Mouse (Mus musculus) leukemia stem cell, adult 10-12 weeks (primary cell): ENCODE measurements around the gene Lama5. TPM values are rescaled to one million over a fixed set of nuclear protein-coding genes. Genes with fewer than 3 reads are reported as not detected.

Experiments used
- polyA plus RNA-seq: library from polyadenylated mRNA; stranded (reverse); fragments of >175 nt; gene quantifications from 2 replicates; pipeline ENCODE4 v1.2.3, GENCODE M21; 2012; ENCODE audit warnings: low replicate concordance

The Lama5 gene
- polyA plus RNA-seq = 3.2 and 3.3 TPM in 2 replicates

DNA sequence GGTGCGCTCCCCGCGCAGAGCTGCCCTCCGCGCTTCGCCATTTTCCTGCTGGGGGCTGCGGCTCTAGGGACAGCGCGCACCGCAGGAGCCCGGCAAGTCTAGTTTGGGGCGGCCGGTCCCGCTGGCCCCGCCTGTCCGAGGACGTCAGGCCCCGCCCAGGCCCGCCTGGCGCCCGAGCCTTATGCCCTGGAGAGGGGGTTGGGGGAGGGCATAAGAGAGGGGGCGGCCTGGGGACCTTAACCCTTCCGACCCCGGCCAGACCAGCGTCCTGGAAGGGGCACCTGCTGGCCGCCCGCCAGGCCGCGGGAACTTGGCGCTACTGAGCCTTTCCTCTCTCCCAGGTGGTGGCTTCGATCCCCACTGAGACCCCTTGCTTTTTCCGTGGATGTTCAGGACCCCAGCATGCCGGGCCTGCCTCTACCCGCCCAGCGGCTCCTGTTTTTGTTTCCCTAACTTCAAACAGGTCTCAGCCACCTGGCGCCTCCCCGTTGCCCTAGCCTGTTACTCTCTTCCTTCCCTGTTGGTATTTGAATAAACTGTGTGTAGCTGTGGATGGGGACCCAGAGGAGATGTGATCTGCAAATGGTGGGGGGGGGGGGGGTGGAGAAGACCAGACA is at the start of gene Lama5:
TSS of gene Lama5 (minus strand) at position 98 of the 617 bp plus-strand sequence.

DNA sequence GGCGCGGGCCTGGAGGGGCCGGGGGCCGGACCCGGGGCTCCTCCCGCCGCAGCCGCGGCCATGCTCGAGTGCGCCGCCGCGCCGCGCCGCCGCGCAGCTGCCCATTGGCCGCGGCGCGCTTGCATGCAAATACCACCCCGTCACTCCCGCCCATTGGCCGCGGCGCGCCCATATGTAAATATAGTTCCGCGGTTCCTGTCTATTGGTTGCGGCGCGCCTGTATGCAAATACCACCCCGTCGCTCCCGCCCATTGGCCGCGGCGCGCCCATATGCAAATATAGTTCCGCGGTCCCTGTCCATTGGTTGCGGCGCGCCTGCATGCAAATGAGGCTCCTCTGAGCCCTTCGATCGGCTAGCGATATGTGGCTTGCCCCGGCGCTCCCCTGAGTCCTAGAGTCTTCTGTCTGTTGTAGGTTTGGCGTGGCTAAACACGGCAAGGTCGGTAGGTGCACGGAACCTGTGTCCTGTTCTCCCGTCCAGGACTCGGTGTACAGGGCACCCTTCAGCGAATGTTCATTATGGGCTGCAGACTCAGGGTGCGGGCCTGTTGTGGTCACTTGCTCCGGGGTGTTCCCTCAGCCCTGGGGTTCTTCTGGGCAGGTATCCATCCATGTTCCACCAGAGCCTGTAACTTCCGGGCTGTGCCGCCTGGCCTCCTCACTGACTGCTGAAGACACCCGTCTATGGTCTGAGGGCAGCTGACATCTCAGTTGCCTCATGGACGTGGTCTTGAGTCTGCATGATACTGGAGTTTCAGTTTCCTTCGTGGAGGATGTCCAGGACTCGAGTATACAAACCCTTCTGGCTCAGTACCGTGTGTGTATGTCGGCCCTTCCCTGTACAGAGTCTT is 48.0 kb upstream of the Lama5 start, which contains the start of gene Cables2:
TSS of gene Cables2 (minus strand) at position 103 of the 851 bp plus-strand sequence.

DNA sequence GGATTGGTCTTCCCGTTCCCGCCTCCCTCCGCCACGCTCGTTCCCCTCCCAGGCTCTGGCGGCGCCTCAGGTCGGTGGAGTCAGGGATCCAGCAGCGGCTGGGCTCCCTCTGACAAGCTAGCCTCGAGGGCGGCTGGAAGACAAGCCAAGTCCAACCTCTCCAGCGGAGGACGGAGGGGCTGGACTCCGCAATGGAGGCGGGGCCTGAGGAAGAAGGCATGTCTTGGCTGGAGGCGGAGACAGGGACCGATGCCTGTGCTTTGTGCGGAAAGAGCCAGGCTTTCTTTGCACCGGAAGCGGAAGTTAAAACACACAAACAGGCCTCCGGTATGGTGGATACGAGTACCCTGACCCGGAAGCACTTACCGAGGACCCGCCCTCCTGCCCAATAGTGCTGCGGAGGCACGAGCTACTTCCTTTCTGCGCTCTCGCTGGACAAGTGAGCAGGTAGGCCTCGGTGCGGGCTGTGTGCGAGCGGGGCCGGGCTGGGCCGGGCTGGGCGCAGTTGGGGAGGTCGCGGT is 31.4 kb upstream of the Lama5 start, which contains the start of gene Rps21:
TSS of gene Rps21 (plus strand) at position 377 of the 521 bp plus-strand sequence.

DNA sequence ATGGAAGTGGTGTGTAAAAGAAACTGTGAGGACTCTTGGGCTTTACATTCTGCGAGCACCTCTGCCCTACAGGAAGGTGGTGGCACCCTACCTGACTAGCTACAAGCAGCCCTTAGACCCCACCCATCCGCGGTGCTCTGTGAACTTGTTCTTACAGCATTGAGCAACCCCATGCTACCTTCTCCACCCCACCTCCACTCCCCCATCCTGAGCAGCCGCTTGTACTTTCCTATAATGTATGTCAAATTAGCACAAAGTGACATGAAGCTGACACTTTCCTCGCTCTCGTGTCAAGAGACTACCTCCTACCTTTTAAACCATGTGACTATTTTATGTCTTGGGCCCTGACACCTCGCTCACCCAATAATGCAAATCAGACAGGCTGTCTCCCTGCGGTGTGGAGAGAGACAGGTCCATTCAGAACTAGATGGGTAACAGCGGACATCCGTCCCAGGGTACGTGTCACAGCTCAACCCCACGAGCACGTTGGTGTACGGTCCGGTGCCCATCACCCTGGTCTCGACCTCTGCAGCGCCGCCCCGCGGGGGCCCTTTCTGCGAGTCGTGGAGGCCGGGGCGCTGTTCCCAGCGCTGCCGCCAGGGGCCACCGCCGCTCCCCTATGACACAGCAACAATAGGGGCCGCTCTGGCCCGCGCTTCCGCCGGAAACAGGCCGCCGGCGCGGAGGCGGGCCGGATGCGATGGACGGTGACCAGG is 54.7 kb downstream of the Lama5 start, which contains the start of gene Adrm1:
TSS of gene Adrm1 (plus strand) at position 680 of the 716 bp plus-strand sequence.

Other genes starting within 250 kb of the Lama5 start
- gene Taf4, start 249.2 kb downstream of the Lama5 start, polyA plus RNA-seq = 21.3 and 35.7 TPM in 2 replicates
- gene Lsm14b, start 200.9 kb downstream of the Lama5 start, polyA plus RNA-seq = 52.2 and 62.2 TPM in 2 replicates
- 23.6 and 70.9 TPM in 2 replicates for gene Psma7, start 183.4 kb downstream of the Lama5 start, polyA plus RNA-seq
- 1.4 and 1.7 TPM in 2 replicates for gene Ss18l1, start 183.3 kb downstream of the Lama5 start, polyA plus RNA-seq
- 14.0 and 15.4 TPM in 2 replicates for gene Mtg2, start 155.3 kb downstream of the Lama5 start, polyA plus RNA-seq
- gene Hrh3, start 121.4 kb downstream of the Lama5 start, polyA plus RNA-seq = 0.42 TPM in 1 of 2 replicates, not detected in the other
- gene Osbpl2, start 106.6 kb downstream of the Lama5 start, polyA plus RNA-seq = 7.7 and 35.6 TPM in 2 replicates
- 761 and 1,456 TPM in 2 replicates for gene Adrm1, start 54.4 kb downstream of the Lama5 start, polyA plus RNA-seq
- gene Rps21, start 31.5 kb upstream of the Lama5 start, polyA plus RNA-seq = 28.0 and 439 TPM in 2 replicates
- gene Cables2, start 47.6 kb upstream of the Lama5 start, polyA plus RNA-seq = 30.5 and 84.7 TPM in 2 replicates
- not detected in 2 replicates for gene Rbbp8nl, start 64.0 kb upstream of the Lama5 start, polyA plus RNA-seq
- gene Gata5, start 108.8 kb upstream of the Lama5 start, polyA plus RNA-seq = 0.05 TPM in 1 of 2 replicates, not detected in the other
- gene Slco4a1, start 230.4 kb upstream of the Lama5 start, polyA plus RNA-seq = 1.7 and 3.1 TPM in 2 replicates